ENCODE assay signal across 10 mouse cellular contexts in genomic region chr9:74867641-74868205, GRCm38 (mm10). TPM values are rescaled to one million over a fixed set of nuclear protein-coding genes. Genes with fewer than 3 reads are reported as not detected.
DNase-seq lines count a peak whose midpoint lies in the region; ATAC-seq and TF ChIP-seq lines count a peak whose summit lies in the region.
"Had no signal": no experiment of that assay in that cellular context is flagged by ENCODE, and none has a peak within 500 bp of the region (broad histone marks: within the 10 kb centered on the region; RNA-seq: fewer than 3 reads in every experiment).

No protein-coding gene starts in this region.

- no peak for TF ChIP-seq POLR2A in spleen, adult 2 months (IDR thresholded peaks at IDR 0.05; ENCODE audit: low read depth, low read length)
- TF ChIP-seq POLR2A in brain, embryonic 14.5 days (IDR thresholded peaks at IDR 0.05; ENCODE audit: borderline replicate concordance, extremely low read depth, insufficient read depth, insufficient read length, poor library complexity, severe bottlenecking), result no peak

- H3K4me3 ChIP-seq in spleen, adult 2 months (ENCODE audit: extremely low read depth, insufficient read depth, insufficient read length), result no peak overlapping the region
- H3K4me3 ChIP-seq in left cerebral cortex, adult 2 months, result no peak overlapping the region
- peak overlapping the region; percentile 61 for H3K4me3 ChIP-seq in midbrain, embryonic 12.5 days
- H3K4me3 ChIP-seq: erythroblast, embryonic 14.5 days; megakaryocyte, embryonic 14.5 days had no signal

- TF ChIP-seq CTCF in spleen, adult 2 months (IDR thresholded peaks at IDR 0.05; ENCODE audit: extremely low read depth, insufficient read depth, insufficient read length, insufficient replicate concordance), result peak; percentile 32; the same call in 1 of the 2 replicates
- TF ChIP-seq CTCF in brain, embryonic 14.5 days (IDR thresholded peaks at IDR 0.05; ENCODE audit: borderline replicate concordance, extremely low read depth, insufficient read depth, insufficient read length), result peak; percentile 81
- peak; percentile 64 for TF ChIP-seq CTCF in left cerebral cortex, adult 2 months (IDR thresholded peaks at IDR 0.05)

- ATAC-seq in midbrain, embryonic 12.5 days (ENCODE audit: low FRiP score, low read depth), result 0 out of 2 replicates have a peak, but pooled peaks have one; percentile 13

- no peaks in the 10 kb centered on the region for H3K36me3 ChIP-seq in spleen, adult 2 months (ENCODE audit: control insufficient read depth, insufficient read depth, low read length)
- H3K36me3 ChIP-seq in midbrain, embryonic 12.5 days, result no peaks in the 10 kb centered on the region

- H3K27ac ChIP-seq in spleen, adult 2 months (ENCODE audit: insufficient read depth, low read length), result no peak overlapping the region
- no peak overlapping the region for H3K27ac ChIP-seq in left cerebral cortex, adult 2 months
- H3K27ac ChIP-seq in midbrain, embryonic 12.5 days (replicated peaks), result peak overlapping the region; percentile 87

- WGBS in spleen, adult 2 months, result 7% methylated on average over 15 of the region's 15 CpGs
- 7% methylated on average over 15 of the region's 15 CpGs for WGBS in midbrain, embryonic 12.5 days

- no peaks in the 10 kb centered on the region for H3K9me3 ChIP-seq in midbrain, embryonic 12.5 days

- DNase-seq in spleen, adult 2 months (ENCODE audit: low read depth in 1 of 2, low spot score in 2 of 2), result no peak
- no peak for DNase-seq in spleen, postnatal 14 days (ENCODE audit: low spot score in 2 of 2)
- peak; percentile 90 for DNase-seq in brain, embryonic 14.5 days (ENCODE audit: low read depth)
- DNase-seq in heart, postnatal 14 days, result peak; percentile 51 to 69
- peak; percentile 59 for DNase-seq in left cerebral cortex, adult 2 months (ENCODE audit: extremely low spot score in 1 of 2, low spot score in 2 of 2)
- peak; percentile 50 for DNase-seq in telencephalon, adult 2 months (ENCODE audit: low read depth, low spot score)
- DNase-seq in ovary, postnatal 10 days (ENCODE audit: low spot score), result no peak

- peaks cover 3% of the 10 kb centered on the region for H3K4me1 ChIP-seq in spleen, adult 2 months (ENCODE audit: control insufficient read depth, insufficient read depth, insufficient read length)
- peaks cover 30% of the 10 kb centered on the region for H3K4me1 ChIP-seq in midbrain, embryonic 12.5 days

- intact Hi-C loops in heart, postnatal 14 days (cut with DNase I), result loop anchor here (1.0 to 5.0 kb wide), 2 partner anchors 581 to 725 kb away; no protein-coding TSS in a partner anchor
- intact Hi-C loops in left cerebral cortex, adult 2 months (cut with DNase I), result no loop called here

- H3K27me3 ChIP-seq in spleen, adult 2 months (ENCODE audit: control insufficient read depth, insufficient read depth, low read length), result peaks cover 26% of the 10 kb centered on the region
- H3K27me3 ChIP-seq in midbrain, embryonic 12.5 days, result peaks cover 68% of the 10 kb centered on the region

- H3K9ac ChIP-seq in midbrain, embryonic 12.5 days (replicated peaks), result peak overlapping the region; percentile 65; the same call in 1 of the 2 replicates

- H3K4me2 ChIP-seq in midbrain, embryonic 12.5 days (replicated peaks), result peak overlapping the region; percentile 86

RNA-seq across cellular contexts. Expression of gene Onecut1, which starts 6.0 kb away (rescaled TPM):
- polyA plus RNA-seq in spleen, adult 2 months (2012; rRNA removed), result 0.06 and 0.09 TPM in 2 replicates
- 2.2 and 5.8 TPM in 2 replicates for polyA plus RNA-seq in brain, embryonic 14.5 days (2012; rRNA removed)
- total RNA-seq in heart, postnatal 14 days (2021), result not detected
- total RNA-seq in left cerebral cortex, adult 2 months (2021), result under 1 TPM; 0.14 to 0.29 TPM
- 16.4 and 18.0 TPM in 2 replicates for polyA plus RNA-seq in midbrain, embryonic 12.5 days (2016; fragmentation: Nextera tagmentation; extraction: Ambion mirVana)
- polyA plus RNA-seq: erythroblast, embryonic 14.5 days had no signal

Comparison
In these comparisons a context has a peak if more than half of its experiments do, and no peak if none do; other contexts are left out.
1. DNase-seq: peak in brain, embryonic 14.5 days (single experiment), heart, postnatal 14 days (2 of 2), left cerebral cortex, adult 2 months (2 of 2) and telencephalon, adult 2 months (single experiment); none in spleen, adult 2 months (0 of 2), spleen, postnatal 14 days (0 of 2) and ovary, postnatal 10 days (single experiment).
2. Peak in every context shown above with its lines, with median percentiles within 50 percentile points of each other: CTCF ChIP-seq.